Mouse (Mus musculus): ENCODE results near the gene Pex11a.
"Not testable (repeated sequence)": the region's sequence is repeated elsewhere in the genome, so short reads cannot be mapped to it uniquely, and the experiment has no call there.

Pex11a gene

DNA sequence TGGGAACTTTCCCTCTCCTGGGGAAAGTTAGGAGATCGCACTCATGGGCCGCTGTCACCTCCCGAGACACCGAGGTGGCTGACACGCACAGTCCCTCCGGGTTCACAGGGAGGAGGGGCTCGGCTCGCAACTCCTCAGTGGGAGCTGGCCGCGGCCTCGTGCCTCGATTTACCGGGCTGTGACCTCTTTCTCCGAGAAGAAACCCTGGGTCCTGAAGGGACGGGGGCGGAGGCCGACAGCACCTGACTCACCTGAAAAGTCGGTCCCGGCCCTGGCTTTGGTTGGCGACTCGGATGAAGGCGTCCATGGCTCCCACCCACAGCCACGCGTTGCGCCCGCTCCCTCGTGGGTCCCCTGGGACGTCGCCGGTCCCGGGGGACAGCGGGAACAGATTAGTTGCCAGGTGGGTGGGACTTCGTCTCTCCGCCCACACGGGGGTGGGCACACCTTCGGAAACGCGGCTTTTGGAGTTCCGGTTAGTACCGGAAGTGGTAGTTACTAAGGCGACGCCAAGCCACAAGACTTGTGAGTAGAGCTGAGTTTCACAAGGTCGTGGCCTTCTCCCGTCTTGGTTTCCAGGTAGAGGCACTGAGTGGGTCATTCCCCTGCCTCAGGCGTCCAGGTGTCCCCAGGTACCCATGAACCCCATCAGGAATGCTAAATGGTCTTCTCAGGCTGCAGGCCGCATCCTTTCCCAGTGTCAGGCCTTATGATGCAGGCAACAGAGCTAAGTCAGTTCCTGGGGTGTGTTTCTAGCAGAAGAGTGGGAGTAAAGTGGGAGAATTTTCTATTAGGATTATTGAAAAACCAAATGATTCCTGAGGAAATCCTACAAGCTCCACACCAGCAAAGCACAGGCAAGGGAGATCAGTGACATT, at the start of gene Pex11a, which contains the start of gene Wdr93:
Gene Pex11a, minus strand, starts transcription at position 473 of the 878 bp plus-strand sequence.
Gene Wdr93, plus strand, starts transcription at position 505 of the 878 bp plus-strand sequence.
- peak; percentile 92 for DNase-seq (ENCODE audit: low read depth)

DNA sequence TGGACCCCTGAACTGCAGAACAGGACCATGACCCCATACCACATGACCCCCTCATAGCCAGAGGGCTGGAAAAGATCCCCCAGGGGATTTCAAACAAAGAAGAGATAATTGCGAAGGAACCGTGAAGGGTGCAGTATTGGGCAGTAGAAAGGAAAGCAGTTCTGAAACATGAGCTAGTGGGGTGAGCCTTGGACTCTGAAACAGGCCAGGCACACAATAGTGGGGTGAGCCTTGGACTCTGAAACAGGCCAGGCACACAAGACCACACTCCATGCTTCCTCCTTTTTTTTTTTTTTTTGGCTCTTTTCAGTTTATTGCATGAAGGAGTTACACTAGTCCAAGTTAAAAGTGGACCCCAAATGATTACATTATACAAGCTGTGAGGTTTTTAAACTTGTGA, 46.9 kb upstream of the Pex11a start:
- DNase-seq (ENCODE audit: low read depth) = not testable (repeated sequence)

DNA sequence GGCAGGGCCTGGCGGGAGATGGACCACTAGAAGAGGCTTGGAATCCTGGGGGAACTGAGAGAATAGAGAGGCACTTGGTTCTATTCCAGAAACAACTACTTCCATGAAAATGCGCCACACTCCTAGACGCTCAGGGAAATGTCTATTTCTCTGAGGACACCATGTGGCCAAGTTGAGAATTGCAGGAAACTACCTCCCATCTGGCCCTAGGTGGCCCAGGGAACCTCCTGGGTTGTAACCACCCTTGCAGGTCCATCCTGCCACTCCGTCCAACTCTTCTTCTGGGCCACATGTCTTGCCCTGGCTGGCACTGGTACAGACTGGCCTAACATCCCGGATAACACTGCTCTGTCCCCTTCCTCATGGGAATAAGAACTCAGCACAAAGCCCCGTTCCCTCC, 43.4 kb upstream of the Pex11a start:
- DNase-seq (ENCODE audit: low read depth) = peak; percentile 77

DNA sequence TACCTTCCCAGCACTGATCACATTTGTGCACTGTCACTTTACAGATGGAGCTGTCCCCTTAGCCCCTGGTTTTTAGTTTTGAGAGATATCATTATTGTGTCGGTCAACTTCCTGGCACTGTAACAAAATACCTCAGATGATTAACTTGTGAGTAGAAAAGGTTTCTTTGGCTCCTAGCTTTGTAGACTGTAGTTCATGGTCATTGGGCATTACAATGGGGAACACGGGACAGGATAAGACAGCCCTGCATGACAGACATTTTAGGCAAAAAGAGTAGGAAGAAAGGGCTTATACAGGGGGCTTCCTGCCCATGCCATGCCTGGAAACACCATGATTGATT, 39.6 kb upstream of the Pex11a start:
- DNase-seq (ENCODE audit: low read depth) = no peak

- DNase-seq (ENCODE audit: low read depth) = no peak
These were observed 39.0 kb upstream of the Pex11a start for GRCm38 (mm10) chr7:79781826-79782515.

DNA sequence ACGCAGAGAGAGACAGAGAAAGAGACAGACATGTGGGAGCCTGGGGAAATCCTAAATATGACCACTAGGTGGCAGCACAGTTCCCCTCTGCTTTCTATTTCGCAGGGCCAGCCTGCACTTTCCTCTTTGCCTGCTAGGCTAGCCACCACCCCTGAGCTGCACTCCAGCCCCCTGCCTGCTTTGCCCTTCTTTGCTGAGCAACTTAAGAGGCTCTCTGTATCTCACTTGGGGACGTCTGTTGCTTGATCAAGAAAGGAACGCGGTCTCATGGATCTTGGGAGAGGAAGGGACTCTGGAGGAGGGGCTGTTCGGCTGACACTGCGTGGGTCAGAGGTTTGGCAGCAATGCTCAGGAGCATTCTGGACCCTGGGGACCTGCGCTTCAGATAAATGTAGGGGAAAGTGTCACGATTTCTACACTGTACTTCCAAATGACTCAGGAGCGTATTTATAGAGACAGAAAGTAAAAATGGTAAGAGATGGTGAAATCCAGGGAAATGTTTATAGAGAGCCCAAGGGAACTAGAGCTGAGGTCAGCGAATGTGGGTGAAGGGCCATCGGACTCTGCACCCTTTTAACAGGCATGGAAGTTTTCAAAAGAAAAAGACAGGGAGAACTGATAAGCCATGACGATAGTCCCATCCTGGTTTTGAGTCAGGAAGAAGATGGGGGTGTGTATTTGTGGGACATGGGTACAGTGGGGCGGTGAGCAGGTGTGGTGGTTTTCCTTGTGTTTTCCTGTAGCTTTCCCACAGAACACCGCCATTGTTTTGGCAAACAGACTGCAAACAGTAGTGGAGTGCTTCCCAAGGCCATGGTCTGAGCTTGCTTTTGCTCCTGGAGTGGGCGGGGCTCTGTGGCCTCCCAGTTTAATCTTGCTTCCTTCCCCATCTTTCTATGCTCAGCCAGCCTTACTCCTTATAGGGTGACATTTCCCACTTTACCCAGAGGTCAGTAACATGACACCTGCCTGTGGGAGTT, 38.0 kb upstream of the Pex11a start:
- DNase-seq (ENCODE audit: low read depth) = peak; percentile 83

DNA sequence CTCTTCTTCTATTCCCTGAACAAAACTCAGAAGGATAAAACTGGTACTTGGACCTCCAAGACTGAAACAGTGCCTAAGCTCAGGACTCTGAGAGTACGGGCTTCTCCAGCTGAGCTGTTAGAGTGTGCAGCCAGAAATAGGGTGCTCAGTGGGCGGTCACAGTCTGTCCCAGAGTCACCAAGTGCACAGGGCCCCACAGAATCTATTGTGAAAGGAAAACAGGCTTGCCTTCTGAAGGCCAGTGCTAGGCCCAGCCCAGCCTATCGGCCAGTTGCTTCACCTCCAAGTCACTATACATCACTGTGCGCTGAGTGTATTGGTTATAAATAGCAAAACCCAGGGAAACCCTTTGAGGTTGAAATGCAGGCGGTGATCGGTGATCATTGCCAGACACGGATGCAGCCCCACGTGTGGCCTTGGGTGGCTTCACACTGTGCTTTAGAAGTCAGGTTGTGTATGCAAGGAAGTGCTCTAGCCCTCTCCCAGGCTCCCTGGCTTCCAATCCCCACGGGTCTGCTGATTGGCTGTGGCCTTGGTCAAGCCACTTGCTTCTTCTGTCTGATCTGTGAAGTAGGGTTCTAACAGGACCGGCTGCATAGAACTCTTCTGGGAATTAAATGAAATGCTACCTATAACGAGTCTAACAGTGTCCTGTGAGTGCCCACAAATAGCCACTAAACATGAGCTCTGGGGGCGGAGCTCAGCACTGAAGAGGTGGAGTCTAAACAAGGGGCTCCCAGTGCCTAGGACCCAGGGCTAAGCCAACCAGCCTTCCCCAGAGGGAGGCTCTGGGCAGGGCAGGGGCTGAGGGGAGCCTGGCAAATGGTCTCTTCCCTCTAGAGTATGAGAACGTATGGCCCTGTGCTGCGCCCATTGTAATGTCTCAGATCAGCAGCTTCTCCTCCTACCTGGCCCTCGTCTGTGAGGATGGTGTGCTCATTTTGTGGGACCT, 28.9 kb upstream of the Pex11a start:
- DNase-seq (ENCODE audit: low read depth) = no peak

DNA sequence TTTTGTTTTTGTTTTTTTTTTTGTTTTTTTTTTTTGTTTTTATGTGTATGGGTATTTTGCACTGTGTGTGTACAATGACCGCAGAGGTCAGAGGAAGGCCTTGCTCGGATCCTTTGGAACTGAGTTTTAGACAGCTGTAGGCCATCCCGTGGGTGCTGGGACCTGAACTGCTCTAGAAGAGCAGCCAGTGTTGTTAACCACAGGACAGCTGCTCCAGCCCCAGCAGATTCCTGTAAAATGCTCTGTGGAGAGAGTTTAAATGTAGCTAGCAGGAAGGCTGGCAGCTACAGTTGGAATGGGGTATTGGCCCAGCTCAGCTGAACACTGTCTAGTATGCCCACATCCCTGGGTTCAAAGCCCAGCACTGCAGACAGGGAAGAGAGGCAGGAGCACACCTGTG, 26.7 kb upstream of the Pex11a start:
- DNase-seq (ENCODE audit: low read depth) = no peak

DNA sequence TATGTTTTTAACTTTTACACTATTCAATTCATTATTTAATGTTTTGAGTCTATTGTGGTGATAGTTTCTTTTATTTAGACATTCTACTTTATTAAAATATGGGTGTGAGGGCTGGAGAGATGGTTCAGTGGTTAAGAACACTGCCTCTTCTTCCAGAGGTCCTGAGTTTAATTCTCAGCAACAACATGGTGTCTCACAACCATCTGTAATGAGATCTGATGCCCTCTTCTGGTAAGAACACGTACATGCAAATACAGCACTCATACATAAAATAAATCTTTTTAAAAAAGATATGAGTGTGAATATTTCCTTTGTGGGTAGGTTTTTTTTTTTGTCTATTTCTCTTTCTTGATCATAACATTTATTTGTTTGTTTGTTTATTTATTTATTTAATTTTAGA, 23.1 kb upstream of the Pex11a start:
- DNase-seq (ENCODE audit: low read depth) = no peak

GRCm38 (mm10) chr7:79762106-79762505, 19.2 kb upstream of the Pex11a start:
- no peak for DNase-seq (ENCODE audit: low read depth)

- no peak for DNase-seq (ENCODE audit: low read depth)
These were observed 18.4 kb upstream of the Pex11a start for GRCm38 (mm10) chr7:79761124-79761876.

DNA sequence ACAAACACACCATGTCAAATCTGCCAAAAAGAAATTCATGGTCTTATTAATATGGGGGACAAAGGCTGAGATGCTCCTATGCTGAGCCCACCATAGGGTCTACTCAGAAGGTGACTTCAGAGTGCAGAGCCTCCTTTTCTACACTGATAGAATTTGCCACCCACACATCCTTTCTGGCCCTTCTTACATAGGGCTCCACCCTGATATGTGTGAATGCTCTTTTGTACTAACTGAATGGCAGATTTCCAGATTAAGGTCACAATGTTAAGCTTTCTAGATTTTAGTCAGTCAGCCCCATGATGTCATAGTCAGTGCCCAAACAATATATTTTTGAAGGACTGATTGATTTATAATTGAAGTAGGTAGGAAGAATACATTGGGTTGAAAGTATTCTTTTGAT, 16.8 kb upstream of the Pex11a start:
- DNase-seq (ENCODE audit: low read depth) = peak; percentile 74

DNA sequence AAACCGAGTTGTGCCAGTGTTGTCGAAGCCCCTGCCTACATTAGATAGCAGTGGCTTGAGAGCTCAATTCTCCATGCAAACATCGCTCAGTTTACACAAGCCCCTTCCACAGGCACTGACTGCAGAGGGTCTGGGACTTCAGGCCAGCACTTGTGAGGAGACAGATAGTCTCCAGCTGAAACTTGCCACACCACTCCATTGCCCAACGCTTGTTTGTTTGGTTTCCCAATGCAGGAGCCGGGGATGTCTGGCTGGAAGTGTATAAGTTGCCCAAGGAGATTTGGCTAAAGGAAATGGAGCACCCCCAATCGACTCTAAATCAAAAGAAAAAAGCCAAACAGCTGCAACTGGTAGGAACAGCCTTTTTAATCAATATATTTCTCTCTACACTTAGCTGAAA, 15.2 kb upstream of the Pex11a start:
- no peak for DNase-seq (ENCODE audit: low read depth)

GRCm38 (mm10) chr7:79756334-79756733, 13.4 kb upstream of the Pex11a start:
- DNase-seq (ENCODE audit: low read depth) = peak; percentile 35

- DNase-seq (ENCODE audit: low read depth) = no peak
These were observed 6.6 kb upstream of the Pex11a start for GRCm38 (mm10) chr7:79749511-79749910.

GRCm38 (mm10) chr7:79747659-79748058, 4.7 kb upstream of the Pex11a start:
- no peak for DNase-seq (ENCODE audit: low read depth)

- no peak for DNase-seq (ENCODE audit: low read depth)
These were observed 1.7 kb upstream of the Pex11a start for GRCm38 (mm10) chr7:79744585-79744984.

- no peak for DNase-seq (ENCODE audit: low read depth)
These were observed 1.1 kb upstream of the Pex11a start for GRCm38 (mm10) chr7:79744051-79744450.

DNA sequence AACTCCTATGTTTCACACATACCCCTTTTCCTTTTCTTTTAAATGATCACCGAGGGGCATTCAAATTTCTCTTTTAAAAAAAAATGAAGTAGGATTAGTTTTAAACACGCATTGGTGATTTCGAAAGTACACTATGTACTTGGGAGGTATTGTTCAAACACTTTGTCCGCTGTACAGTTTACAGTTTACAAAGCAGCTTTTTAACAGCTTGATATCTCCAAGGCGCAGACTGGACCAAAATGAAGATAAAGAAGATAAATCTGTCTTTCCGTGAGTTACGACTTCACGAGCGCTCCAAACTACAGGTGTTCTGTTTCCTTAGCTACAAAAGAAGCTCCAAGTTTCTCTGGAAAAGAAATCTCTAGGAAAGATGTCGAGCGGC, 663 bp downstream of the Pex11a start:
- peak; percentile 20 for DNase-seq (ENCODE audit: low read depth)

DNA sequence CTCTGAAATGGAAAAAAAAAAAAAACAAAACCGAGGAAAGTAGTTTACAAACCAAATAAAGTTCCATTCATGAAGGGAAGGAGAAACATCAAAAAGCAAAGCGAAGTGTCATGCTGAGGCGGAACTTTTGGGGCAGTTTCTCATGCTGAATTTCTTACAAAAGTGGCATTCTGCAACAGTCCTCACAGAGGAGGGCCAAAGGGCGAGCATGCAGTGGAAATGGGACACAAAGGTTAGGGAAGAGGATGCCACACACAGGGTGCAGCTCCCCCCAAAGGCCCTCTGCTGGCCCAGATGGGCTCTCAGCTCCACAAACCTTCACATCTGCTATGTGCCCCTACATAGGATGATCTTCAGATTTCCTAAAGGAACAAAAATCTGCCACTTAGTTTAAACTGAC, 2.7 kb downstream of the Pex11a start:
- no peak for DNase-seq (ENCODE audit: low read depth)
